Mouse (Mus musculus) layer of hippocampus, adult 2 months (tissue): ENCODE measurements around the gene Klk14. TPM values are rescaled to one million over a fixed set of nuclear protein-coding genes. Genes with fewer than 3 reads are reported as not detected.
"Not testable (repeated sequence)": the region's sequence is repeated elsewhere in the genome, so short reads cannot be mapped to it uniquely, and the experiment has no call there.

Experiments used
- DNase-seq, 2 experiments: peaks; one replicate each; pipeline ENCODE4 v3.0.0; 2022; ENCODE audit warnings: low spot score in 2 of 2
- H3K27ac ChIP-seq: fragments of 200-600 bp; 2 replicates; pipeline ENCODE4 v1.8.1; 2022
- H3K4me3 ChIP-seq: fragments of 200-600 bp; 2 replicates; pipeline ENCODE4 v1.8.1; 2022; ENCODE audit warnings: mild to moderate bottlenecking
- CTCF ChIP-seq: fragments of 200-600 bp; conservative IDR thresholded peaks from 2 replicates; pipeline ENCODE4 v1.8.1; 2022; ENCODE audit warnings: antibody characterized with exemption, mild to moderate bottlenecking, moderate library complexity
- long read RNA-seq, 2 experiments: library from polyadenylated mRNA; stranded (forward); transcript quantifications; one replicate each; pipeline ENCODE4 v2.0.0; 2021; ENCODE audit warnings: borderline mapping rate in 2 of 2
- total RNA-seq, 2 experiments: library from RNA; stranded (reverse); gene quantifications; 2 replicates each; pipeline ENCODE4 v1.2.3; 2021

The Klk14 gene
- total RNA-seq: not detected
- long read RNA-seq, experiment 1: 0 reads
- long read RNA-seq, experiment 2: 0 reads

DNA sequence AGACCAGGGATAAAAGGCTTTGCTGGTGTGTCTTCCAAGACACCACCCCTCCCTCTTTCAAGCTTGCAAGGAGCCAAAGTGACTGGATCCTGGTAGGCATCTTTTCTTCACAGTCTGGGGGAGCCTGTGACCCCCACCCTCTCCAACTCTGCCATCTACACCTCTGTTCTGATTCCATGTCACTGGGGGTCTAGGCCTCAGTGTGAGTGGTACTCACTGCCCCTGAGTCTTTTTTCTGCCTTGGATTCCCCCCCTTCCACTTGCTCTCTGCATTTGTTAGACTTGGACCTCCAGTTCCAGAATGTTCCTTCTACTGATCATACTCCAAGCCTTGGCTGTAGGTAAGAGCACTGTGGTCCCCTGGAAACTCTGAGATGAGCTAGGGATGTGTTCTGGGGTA is at the start of gene Klk14:
TSS of gene Klk14 (plus strand) at position 301 of the 400 bp plus-strand sequence.
- DNase-seq: no peak
- Histone ChIP-seq H3K27ac (no peak within 1 kb of the TSS), H3K4me3 (no peak within 1 kb of the TSS)
- TF ChIP-seq CTCF: no peak

GRCm38 (mm10) chr7:43642587-43642986 is 47.6 kb upstream of the Klk14 start:
- no peak overlapping the region for H3K4me3 ChIP-seq
- DNase-seq: no peak
- no peak overlapping the region for H3K27ac ChIP-seq
- TF ChIP-seq CTCF: no peak

DNA sequence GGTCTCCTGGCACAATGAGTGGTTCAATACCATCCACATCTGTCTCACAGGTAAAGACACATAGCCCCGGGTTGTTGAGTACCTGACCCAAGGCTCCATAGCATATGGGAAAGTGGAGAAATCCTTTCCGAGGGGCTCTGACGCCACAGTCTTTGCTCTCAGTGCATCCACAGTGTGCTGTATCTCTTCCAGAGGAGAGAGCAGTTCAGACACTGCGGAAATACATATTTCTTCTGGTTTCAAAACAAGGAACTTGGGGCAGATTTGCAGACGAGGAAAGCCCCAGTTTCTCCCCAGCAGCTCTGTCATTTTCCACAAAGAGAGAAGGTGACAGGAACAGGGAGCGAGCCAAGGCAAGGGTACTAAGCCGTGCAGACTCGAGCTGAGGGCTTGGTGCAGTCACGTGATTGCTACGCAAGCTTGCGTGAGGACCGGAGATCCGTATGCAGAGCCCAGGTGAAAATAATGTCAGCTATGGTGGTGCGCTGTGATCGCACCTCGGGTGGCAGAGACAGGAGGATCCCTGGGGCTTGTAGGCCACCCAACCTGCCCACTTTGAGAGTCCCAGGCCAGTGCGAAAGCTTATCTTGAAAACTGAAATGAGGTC is 47.1 kb upstream of the Klk14 start:
- H3K4me3 ChIP-seq: no peak overlapping the region
- no peak for TF ChIP-seq CTCF
- no peak for DNase-seq

GRCm38 (mm10) chr7:43652683-43653082 is 37.5 kb upstream of the Klk14 start:
- H3K4me3 ChIP-seq: no peak overlapping the region
- no peak overlapping the region for H3K27ac ChIP-seq
- TF ChIP-seq CTCF: no peak
- no peak for DNase-seq

More for the DNA sequence above, 47.1 kb upstream of the Klk14 start:
- H3K27ac ChIP-seq: no peak overlapping the region

DNA sequence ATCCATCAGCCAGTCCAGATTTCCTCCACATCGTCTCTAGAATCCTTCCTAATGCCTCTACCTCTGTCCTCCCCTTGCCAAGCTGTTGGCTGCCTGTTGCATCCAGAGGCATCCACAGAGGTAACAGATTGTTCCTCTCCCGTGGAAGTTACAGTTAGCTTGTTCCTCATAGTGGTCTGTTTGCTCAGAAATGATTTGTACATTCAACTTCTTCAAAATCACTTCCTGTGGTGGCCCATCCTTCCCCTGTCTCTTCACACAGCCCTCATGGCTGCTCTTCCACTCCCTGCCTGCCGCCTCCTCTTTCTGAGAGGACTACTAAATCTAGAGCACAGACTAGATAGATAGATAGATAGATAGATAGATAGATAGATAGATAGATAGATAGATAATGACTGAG is 35.7 kb upstream of the Klk14 start:
- TF ChIP-seq CTCF: no peak
- H3K27ac ChIP-seq: no peak overlapping the region
- no peak for DNase-seq
- no peak overlapping the region for H3K4me3 ChIP-seq

DNA sequence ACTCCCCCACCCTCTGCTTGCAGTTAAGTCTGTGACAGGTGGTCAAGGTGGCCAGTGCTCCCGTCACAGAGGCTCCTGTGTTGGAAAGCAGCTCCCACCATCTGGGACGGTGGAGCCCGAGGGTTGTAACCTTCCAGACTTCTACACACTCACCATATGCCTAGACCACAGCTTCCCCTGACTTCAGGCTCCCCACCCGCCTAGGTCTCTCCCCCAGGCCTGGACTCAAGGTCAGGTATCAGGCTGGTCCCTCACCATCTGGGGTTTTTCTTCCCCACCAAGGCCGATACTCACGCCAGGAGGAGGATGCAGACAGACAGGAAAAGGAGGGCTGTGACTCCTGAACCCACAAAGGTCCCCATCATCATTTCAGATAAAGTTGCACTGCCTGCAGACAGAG is 34.0 kb upstream of the Klk14 start:
- Histone ChIP-seq H3K4me3 (no peak overlapping the region), H3K27ac (no peak overlapping the region)
- no peak for TF ChIP-seq CTCF
- no peak for DNase-seq

DNA sequence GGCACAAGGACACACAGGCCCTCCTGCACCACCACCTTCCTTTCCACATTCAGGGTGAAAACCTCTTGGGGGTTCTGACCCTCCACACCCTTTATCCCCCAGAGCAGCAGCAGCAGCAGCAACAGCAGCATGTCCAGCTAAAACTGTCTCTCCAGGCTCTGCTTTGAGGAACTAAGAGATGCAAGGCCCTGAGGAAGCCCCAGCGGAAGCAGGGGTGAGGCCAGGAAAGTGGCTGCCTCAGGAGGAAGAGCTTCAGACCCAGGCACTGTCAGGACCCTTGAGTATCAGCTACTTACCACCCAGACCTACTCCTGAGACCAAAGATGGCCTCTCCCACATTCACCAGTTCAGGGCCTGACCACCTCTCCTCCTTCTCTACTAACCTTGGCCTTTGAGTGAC is 30.2 kb upstream of the Klk14 start, which contains the start of gene Siglece:
TSS of gene Siglece (minus strand) at position 160 of the 400 bp plus-strand sequence.
- TF ChIP-seq CTCF: no peak
- DNase-seq: no peak
- H3K4me3 ChIP-seq: no peak within 1 kb of the TSS
- no peak within 1 kb of the TSS for H3K27ac ChIP-seq

DNA sequence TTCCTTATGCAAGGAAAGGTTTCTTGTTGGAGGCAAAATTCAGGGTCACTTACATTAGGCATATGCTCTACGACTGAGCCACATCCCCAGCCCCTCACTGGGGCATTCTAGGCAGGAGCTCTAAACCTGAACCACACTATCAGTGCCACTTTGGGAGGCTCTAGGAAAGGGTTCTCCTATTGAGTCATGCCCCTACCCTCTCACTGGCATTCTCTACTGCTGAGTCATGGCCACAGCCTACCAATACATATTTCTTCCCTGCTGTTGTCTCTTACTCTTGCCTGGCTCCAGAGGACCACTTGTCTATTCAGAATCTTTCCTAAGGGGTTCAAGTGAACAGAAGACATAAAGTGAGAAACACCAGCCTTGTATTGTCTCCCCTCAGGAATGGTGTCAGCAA is 27.4 kb upstream of the Klk14 start:
- TF ChIP-seq CTCF: no peak
- H3K4me3 ChIP-seq: no peak overlapping the region
- no peak for DNase-seq
- no peak overlapping the region for H3K27ac ChIP-seq

DNA sequence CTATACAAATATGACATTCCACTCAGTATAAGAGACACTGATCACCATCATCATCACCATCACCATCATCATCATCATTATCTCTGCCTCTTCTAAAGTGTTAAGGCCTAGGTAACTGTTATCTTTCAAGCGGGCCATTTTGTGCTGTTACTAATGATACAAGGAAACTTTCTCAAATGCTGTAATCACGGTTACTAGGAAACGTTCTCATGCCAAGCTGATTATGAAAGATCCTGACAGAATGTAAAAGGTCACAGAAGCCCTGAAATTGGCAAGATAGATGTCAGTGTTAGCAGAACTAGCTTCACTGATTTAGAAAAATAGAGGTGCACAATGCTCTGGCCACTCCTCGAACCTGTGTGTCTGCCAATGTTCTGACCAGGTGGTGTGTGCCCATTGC is 23.0 kb upstream of the Klk14 start:
- DNase-seq, H3K27ac ChIP-seq, H3K4me3 ChIP-seq: not testable (repeated sequence)

DNA sequence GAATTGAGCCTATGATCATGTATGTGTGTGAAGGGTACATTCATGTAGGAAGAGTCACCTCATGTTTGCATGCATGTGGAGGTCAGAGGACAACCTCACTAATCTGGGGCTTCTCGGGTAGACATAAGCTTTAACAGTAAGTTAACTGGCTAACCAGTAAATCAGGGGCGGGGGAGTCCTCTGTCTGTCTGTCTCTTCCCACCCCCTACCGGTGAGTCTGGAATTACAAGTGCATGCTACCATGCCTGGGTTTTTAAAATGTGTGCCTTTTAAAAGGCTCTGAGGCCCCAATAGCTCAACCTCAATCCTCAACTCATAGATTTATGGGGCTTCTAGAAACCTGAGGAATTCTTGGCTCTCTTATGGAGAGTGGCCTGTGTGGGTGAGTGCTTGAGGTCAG is 21.6 kb upstream of the Klk14 start:
- no peak overlapping the region for H3K27ac ChIP-seq
- TF ChIP-seq CTCF: peak; percentile 55
- no peak for DNase-seq
- H3K4me3 ChIP-seq: no peak overlapping the region

- DNase-seq: no peak
- H3K27ac ChIP-seq: peak overlapping the region; percentile 92
- no peak for TF ChIP-seq CTCF
- peak overlapping the region; percentile 79 for H3K4me3 ChIP-seq
Measured at GRCm38 (mm10) chr7:43671064-43671808, 19.0 kb upstream of the Klk14 start.

- Histone ChIP-seq H3K4me3 (peak within 1 kb of the TSS; percentile 79), H3K27ac (peak within 1 kb of the TSS; percentile 92)
- 0 out of 2 replicates have a peak, but pooled peaks have one; percentile 14 for TF ChIP-seq CTCF
- DNase-seq: peak; percentile 89 to 97
Measured at GRCm38 (mm10) chr7:43671809-43672580, 18.2 kb upstream of the Klk14 start, which contains the start of gene Ctu1. Gene Ctu1, plus strand, starts transcription at chr7:43672016.

GRCm38 (mm10) chr7:43672581-43673260 is 17.5 kb upstream of the Klk14 start:
- DNase-seq: no peak
- no peak for TF ChIP-seq CTCF
- peak overlapping the region; percentile 90 for H3K27ac ChIP-seq

More at GRCm38 (mm10) chr7:43672581-43673260, 17.5 kb upstream of the Klk14 start:
- peak overlapping the region; percentile 79 for H3K4me3 ChIP-seq
